Mouse (Mus musculus) heart, postnatal 14 days (tissue): Measurements from ENCODE around the gene Prkcb. TPM values are rescaled to one million over a fixed set of nuclear protein-coding genes. Genes with fewer than 3 reads are reported as not detected.

Experiments used
- DNase-seq, 2 experiments: peaks; one replicate each; pipeline ENCODE4 v3.0.0; 2021 to 2022
- intact Hi-C: fragments of 180-260 bp; cut with DNase I; formaldehyde crosslinking; loops from one replicate; pipeline ENCODE4 v1.15.1; 2025
- total RNA-seq, 2 experiments: library from RNA; stranded (reverse); gene quantifications; 2 replicates each; pipeline ENCODE4 v1.2.3; 2021

Gene Prkcb
- total RNA-seq, 2 experiments from 2014 or later = 4.0 to 9.8 TPM

- intact Hi-C loops = no loop called here
- DNase-seq = no peak
Observed at GRCm38 (mm10) chr7:122435561-122435960, 147.0 kb downstream of the Prkcb start.

GRCm38 (mm10) chr7:122437390-122437789, 148.8 kb downstream of the Prkcb start:
- intact Hi-C loops = no loop called here
- no peak for DNase-seq

DNA sequence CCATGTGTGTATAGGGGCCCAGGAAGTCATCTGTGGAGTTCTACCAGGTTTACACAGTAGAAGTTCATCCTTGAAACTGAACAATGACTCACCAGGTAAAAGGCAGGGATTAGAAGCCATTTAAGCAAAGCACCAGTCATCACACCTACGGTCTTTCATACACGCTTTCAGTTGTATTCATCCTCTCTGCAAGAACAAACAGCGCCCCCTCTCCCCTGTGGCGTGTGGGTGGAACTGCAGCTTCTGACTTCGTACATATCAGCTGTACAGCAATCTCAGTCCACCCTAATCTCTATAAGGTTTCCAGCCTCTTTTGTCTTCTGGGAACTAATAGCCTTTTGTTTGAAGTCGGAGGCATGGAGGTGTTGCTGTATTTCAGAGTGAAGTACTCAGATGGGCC, 156.5 kb downstream of the Prkcb start:
- peak; percentile 9 to 24 for DNase-seq
- intact Hi-C loops = no loop called here

DNA sequence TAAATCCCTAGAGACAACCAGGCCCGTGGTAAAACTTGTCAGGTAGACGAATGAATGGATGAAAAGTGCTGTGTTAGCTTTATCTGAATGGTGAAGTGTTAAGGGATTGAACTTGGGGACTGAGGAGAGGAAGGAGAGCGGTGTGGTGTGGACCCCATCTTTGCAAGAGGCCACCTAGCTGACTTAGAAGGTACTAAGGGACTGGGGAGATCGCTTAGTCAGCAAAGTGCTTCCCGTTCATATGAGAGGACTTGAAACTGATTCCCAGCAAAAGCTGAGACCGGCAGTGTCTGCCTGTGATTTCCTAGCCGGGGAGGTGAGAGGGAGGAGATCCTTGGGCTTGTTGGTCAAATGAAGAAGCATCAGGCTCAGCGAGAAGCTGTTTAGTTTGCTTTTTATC, 164.1 kb downstream of the Prkcb start:
- DNase-seq = no peak
- intact Hi-C loops = no loop called here

DNA sequence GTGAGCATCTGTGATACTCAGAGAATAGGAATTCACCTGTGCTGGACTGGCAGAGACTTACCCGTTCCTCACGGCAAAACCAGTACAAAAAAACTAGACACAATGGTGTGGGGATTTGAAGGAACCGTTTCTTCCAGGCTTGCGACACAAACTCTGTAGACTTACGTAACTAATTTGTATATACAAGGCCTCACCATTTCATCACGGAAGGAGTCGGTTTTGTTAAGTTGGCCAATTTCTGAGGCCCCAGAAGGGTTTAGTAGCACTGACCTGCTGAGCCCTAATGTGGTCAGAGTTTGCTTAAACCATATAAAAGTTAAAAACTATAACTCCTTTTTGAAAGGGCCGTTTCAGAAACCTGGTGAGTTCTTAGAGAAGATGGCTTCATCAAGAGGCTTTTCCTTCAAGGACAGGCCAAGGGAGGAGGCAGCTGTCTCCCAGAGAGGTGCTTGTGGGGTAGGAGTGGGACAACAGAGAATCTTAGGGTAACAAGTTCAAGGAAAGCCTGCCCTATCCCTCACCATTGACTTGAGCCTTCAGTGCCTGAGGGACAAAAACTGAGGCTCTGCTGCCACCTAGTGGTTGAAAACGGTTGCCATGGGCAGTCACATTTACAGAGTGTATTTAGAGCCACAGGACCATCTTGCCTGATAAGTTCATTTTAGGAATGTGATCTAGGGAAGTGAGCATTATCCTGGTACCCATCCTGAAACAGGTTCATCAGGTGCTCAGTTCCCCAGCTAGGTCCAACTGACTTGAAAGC, 170.8 kb downstream of the Prkcb start:
- peak; percentile 81 to 92 for DNase-seq
- intact Hi-C loops = loop anchor here (1.0 to 2.0 kb wide), 2 partner anchors 208 to 261 kb away; no protein-coding TSS in a partner anchor

GRCm38 (mm10) chr7:122460020-122460419, 171.5 kb downstream of the Prkcb start:
- intact Hi-C loops = loop anchor here (10.0 kb wide), 1 partner anchor 1005 kb away; the partner anchor contains the start of gene Aqp8
- no peak for DNase-seq

DNA sequence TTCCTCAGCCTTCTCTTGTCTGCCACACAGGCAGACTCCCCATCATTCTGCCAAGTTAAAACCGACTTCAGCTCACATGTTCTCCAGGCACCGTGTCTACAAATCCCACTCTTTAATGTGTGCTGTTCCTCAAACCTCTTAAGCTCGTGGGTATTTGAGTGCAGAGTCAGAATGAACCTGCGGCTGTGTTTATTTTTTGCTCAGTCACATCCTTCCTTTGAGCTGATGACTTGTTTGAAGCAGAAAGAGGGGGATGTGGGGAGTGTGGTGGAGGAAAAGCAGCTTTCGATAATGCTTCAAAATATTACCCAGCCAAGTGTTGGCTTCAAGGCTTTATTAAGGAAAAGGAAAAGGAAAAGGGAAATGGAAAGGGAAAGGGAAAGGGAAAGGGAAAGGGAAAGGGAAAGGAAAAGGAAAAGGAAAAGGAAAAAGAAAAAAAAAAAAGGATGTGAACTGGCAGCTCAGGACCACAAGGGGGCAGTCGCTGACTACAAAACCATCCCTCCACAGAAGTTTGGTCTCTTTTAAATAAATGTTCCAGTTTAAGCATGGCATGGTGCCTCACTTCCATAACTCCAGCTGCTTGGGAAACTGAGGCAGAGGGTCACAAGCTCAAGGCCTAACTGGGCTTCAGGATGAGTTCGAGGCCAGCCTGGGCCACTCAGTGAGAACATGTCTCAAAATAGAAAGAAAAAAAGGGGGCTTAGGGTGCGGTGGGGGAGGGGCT, 177.4 kb downstream of the Prkcb start:
- peak in 1 of 2 experiments; percentile 20 for DNase-seq
- intact Hi-C loops = loop anchor here (1.0 to 10.0 kb wide), 2 partner anchors 454 to 999 kb away; partner anchors contain the start of gene Aqp8

DNA sequence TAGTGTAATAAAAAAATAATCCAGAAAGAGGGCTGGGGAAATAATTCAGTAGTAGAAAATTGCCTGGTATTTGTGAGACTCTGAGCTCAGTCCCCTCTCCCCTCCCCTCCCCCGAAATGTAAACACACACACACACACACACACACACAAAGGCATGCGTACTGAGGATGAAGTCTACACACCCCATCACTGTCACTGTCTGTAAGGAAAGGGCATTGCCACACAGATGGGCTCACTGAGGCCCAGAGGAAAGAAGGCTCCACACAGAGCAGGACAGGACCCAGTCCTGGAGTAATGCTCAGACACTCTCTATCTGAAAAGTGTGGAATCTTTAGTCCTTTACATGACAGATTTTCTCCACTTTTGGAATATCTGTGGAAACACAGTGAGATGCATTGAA, 178.2 kb downstream of the Prkcb start:
- intact Hi-C loops = loop anchor here (1.0 to 10.0 kb wide), 2 partner anchors 454 to 998 kb away; partner anchors contain the start of gene Aqp8
- no peak for DNase-seq

- intact Hi-C loops = loop anchor here (10.0 kb wide), 1 partner anchor 997 kb away; the partner anchor contains the start of gene Aqp8
- DNase-seq = no peak
Observed at GRCm38 (mm10) chr7:122467831-122468230, 179.3 kb downstream of the Prkcb start.

- peak; percentile 73 to 79 for DNase-seq
- intact Hi-C loops = loop anchor here (1.0 to 10.0 kb wide), 3 partner anchors 196 to 450 kb away; no protein-coding TSS in a partner anchor
Observed at GRCm38 (mm10) chr7:122470370-122471280, 182.1 kb downstream of the Prkcb start.

DNA sequence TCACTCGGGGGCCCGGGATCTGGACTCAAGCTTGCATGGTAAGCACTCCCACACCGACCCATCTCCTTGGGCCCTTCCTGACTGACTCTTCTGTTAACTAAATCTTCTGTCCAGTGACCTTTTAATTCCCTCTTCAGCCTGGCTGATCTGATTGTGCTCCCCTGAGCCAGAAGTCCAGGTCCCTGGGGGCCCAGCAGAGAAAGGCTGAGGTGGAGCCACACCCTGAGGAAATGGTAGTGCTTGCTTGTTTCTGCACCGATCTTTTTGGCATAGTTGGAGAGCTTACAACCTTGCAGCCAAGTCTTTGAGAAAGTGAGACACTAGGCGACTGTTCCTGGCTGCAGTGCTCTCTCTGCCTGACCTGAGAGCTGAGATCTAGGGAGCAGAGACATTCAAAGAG, 183.7 kb downstream of the Prkcb start:
- peak; percentile 26 to 30 for DNase-seq
- intact Hi-C loops = loop anchor here (10.0 kb wide), 1 partner anchor 333 kb away; no protein-coding TSS in a partner anchor

DNA sequence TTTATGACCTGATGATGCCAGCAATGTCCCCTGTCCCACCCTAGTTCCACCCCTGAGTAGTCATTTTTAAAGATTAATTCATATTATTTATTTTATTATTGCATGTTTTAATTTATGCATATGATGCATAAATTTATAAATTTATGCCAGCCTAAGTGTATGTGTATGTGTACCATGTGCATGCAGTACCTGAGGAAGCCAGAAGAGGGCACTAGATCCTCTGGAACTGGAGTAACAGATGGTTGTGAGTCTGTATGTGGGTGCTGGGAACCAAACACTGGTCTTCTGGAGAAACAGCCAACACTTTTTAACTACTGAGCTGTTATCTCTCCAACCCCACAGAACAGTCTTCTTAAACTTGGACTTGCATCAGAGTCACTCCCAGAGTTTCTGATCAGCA, 186.5 kb downstream of the Prkcb start:
- no peak for DNase-seq
- intact Hi-C loops = loop anchor here (10.0 kb wide), 1 partner anchor 330 kb away; no protein-coding TSS in a partner anchor

DNA sequence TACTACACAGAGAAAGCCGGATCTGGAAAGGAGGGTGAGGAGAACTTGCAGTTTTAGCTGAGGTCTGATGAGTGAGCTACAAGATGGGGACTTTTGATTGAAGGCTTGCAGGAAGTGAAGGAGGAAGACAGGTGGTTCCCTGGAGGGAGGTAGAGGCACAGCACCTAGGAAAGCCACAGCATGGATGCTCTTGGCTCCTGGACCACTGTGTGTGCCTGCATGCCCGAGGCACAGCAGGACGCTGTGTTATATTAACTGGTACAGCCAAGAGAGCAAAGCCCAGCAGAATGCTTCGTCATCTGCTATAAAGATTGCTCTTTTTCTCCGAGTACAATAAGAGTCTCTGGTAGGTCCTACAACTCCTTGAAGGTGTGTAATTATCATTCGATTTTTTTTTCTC, 188.1 kb downstream of the Prkcb start:
- no peak for DNase-seq
- intact Hi-C loops = loop anchor here (10.0 kb wide), 1 partner anchor 328 kb away; no protein-coding TSS in a partner anchor

DNA sequence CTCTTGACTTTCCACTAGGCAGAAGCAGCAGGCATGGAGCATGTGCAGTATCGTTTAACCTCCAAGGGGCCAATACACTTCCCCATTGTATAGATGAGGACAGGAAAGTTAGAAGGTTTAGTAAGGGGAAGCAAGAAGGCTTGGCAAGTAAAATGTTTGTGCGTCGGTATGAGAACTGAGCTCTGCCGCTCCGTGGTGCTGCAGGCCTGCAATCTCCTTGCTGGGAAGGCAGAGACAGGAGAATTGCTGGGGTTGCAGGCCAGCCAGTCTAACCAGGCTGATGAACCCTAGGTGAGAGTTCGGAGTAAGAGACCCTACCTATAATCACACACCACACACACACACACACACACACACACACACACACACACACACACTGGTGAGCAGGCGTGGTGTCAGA, 188.6 kb downstream of the Prkcb start:
- no peak for DNase-seq
- intact Hi-C loops = loop anchor here (10.0 kb wide), 1 partner anchor 328 kb away; no protein-coding TSS in a partner anchor

- no peak for DNase-seq
- intact Hi-C loops = loop anchor here (10.0 kb wide), 1 partner anchor 327 kb away; no protein-coding TSS in a partner anchor
Observed at GRCm38 (mm10) chr7:122477566-122478564, 189.3 kb downstream of the Prkcb start.

GRCm38 (mm10) chr7:122483949-122484348, 195.4 kb downstream of the Prkcb start:
- DNase-seq = no peak
- intact Hi-C loops = no loop called here

GRCm38 (mm10) chr7:122487929-122488571, 199.5 kb downstream of the Prkcb start:
- no peak for DNase-seq
- intact Hi-C loops = no loop called here

GRCm38 (mm10) chr7:122492041-122492440, 203.5 kb downstream of the Prkcb start:
- intact Hi-C loops = loop anchor here (5.0 kb wide), 1 partner anchor 180 kb away; the partner anchor contains the start of gene Cacng3
- no peak for DNase-seq
